Mouse (Mus musculus): Measurements from ENCODE around the gene Nsg1.
A peak's percentile ranks its signal among the peaks of the same experiment; 100 is the strongest.

Nsg1 gene

DNA sequence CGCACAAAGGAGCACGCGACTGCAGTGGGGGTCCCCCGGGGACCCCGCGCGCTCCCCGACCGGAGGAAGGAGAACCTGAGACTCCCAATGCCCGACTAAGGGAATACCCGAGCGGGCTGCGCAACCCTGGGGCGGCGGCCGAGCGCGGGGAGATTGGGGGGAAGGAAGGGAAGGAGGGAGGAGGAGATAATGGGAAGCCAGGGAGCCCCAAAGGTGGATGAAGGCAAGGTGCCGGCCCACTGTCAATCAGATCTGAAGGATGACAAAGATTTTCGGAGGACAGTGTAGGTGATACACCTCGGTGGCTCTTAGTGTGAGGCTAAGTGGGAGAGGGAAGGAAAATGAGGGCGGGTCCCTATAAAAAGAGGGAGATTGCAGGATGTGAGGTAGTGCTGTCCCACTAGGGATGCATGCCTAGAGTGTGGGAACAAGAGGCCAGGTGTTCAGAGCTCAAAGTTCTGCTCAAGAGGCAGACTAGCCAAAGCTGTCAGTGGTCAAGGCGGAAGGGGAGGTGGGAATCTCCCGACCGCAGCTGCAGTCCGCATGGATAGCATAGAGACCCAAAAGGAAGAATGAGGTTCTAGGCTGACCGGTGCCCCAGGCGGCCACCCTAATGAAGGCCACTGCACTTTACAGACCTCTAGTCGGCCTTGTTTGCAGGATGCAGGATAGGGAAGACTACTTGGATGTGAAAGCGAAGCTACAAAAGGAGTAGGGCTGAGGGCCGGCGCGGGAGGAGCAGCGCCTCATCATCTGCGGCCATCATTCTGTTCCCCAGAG is at the start of gene Nsg1:
Gene Nsg1 (minus strand): TSS at position 274 of the 780 bp plus-strand sequence.
- DNase-seq, result no peak

DNA sequence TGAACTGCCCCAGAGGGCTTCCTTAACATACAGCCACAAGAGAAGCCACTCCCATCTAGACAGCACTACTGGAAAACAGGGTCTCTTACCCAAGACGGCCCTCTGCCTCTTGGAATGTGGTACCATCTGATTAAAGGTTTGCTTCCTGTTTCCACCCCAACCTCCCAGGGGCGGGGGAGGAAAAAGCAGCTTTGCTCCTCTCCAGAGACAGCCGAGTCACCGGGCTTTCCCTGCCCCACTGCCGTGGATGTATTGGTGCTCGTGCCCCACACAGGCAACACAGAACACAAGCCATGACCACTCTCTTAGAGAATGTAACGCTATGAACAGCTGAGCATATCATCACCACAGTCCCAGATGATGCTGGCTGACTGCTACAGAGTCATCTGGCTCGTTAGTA is 49.3 kb upstream of the Nsg1 start:
- DNase-seq, result no peak

DNA sequence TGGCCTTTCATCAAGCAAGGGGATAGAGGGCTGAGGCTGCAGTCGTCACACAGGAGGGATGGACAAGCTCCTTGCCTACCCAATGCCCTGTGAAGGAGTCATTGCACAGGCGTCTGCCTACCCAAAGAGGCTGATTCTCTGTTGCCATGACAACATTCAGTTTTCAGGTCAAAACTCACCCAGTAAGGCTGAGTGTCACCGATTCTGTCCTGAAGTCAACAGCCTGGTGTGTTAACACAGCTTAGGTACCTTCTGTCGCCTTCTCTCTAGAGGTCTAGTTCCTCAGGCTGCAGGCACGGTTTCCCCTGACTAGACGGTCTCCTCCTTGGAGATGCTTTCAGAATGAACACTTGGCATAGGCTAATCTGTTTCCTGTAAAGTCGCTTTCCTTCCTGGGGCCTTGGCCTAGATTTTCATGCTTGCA is 45.6 kb upstream of the Nsg1 start:
- no peak for DNase-seq

DNA sequence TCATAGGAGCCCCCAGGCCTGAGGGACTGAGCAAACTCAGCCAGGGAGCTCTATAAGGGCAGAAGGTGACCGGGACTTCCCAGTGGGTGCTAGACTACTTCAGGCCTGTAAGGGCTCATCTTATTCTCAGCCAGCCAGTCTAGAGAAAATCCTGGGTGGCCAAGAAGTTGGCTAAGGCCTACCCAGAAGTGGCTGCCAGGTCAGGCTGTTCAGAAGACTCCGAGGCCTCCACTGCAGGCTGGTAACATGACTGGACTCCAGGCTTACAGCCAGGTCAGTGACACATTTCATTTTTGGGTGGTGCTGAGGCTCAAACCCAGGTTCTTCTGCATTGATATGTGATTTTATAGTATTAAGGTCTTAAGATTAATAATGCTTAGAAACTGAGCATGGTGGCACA is 40.0 kb upstream of the Nsg1 start:
- DNase-seq, result no peak

GRCm38 (mm10) chr5:38197482-38197823 is 37.7 kb upstream of the Nsg1 start:
- peak; percentile 86 for DNase-seq

DNA sequence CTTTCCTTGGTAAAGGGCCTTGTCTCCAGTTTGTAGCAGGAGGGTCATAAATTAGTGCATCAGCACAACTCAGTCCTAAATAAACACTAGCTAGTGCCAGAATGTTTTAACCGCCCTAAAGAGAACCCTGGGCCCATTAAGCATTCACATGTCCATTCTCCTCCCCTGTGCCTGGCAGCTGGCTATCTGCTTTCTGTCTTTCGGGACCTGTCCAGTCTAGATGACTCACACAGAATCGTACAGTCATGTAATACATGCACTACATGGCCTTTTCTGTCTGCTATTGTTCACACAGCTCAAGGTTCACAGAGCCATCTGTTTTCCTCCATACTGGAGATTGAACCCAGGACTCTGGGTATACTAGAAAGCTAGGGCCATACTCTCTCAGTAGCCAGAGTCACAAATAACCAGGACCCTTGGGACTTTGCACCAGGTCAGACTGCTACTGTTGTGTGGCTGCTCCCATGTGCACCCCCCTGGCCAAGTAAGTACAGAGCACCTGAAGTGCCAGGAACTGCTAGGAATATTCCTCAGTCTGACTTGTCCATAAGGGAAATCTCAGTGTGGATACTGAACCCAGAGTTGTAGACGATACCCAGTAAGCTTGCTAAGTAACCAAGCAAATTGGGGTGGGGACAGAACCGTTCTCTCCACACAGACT is 37.2 kb upstream of the Nsg1 start:
- no peak for DNase-seq

GRCm38 (mm10) chr5:38195941-38196340 is 36.2 kb upstream of the Nsg1 start:
- no peak for DNase-seq

- DNase-seq, result no peak
Observed at GRCm38 (mm10) chr5:38194946-38195345, 35.2 kb upstream of the Nsg1 start.

- DNase-seq, result no peak
Observed at GRCm38 (mm10) chr5:38190907-38191306, 31.2 kb upstream of the Nsg1 start.

DNA sequence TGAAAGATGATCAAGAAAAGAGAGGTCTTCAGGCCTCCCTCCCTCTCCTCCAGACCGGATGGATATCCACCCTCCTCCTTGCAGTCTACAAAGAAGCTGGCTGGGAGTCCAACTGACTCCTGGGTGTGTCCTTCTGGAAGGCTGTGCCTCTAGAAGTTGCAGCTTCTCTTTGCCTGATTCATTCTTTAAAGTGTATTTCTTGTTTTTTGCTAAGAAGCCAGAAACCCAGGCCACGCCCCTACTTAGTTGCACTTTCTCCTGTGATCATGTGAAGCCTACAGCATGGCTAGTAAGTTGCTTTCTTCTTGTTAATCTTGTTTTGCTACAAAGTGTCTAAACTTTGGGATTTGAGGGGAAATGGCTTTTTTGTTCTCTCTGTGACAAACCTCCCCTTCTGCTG is 27.3 kb upstream of the Nsg1 start:
- no peak for DNase-seq

- no peak for DNase-seq
Observed at GRCm38 (mm10) chr5:38184688-38185285, 25.1 kb upstream of the Nsg1 start.

GRCm38 (mm10) chr5:38174256-38174912 is 14.7 kb upstream of the Nsg1 start:
- no peak for DNase-seq

DNA sequence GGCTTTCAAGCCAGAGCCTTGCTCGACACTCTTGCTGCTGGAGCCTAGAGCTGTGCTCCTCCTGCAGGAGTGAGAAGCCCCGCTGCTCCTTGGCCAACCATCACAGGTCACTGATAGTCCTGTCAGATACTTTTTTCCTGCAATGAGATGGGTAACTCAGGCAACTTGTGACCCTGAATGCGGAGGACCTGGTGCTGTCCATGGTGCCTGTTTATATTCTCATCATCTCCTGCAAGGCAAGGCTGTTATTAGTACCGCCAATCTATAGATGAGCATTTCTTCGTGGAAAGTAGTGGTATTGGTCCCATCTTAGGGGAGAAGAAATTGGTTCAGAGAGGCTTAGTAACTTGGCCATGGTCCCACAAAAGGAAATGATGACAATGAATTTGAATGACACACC is 14.1 kb upstream of the Nsg1 start:
- no peak for DNase-seq

DNA sequence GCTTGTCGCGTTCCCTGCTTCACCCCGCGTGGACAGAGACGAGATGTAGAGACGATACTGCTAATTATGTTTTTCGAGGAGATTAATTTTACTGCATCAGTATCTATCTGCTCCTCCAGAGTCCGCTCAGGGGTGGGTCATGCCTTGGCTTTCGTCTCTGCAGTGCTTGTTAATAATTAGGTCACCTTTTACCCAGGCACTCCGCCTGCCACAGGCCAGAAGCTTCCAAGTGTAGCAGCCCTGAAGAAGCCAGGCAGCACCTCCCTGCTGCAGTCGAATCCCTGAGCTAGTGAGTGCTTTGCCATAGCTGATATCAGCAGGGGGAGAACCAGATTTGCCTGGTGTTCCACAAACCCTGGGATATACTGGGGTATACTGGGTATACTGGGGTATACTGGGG is 8.8 kb upstream of the Nsg1 start:
- DNase-seq, result no peak

DNA sequence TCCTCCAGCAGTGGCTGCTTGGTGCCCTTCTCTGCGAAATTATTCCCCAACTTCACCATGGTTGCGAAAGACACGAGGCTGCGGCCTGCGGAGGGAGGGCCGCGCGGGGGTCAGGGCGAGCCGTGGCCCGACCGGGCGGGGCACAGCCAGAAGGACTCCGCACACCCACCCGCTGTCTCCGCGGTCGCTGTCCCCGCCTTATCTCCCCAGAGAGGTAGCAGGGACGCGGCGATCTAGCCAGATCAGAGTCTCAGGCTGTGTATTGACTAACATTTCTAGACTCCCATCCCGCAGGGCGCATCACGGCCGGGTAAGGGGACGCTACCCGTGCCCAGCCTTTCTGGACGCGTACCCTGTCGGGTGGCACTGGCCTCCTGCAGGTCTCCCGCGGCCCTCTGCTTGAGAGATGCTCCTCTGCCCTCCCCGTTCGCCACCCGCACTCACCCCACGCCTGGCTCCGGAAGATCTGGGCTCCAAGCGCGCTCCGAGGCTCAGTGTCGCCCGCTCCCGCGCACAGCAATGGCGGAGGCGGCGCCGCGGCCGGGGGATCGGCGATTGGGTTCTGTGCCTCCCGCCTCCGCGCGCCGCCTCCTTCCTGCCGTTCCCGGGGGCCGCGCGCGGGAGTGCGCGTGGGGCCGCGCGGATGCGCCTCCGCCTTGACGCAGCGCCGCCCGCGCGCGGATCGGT is 617 bp downstream of the Nsg1 start:
- peak; percentile 76 for DNase-seq

DNA sequence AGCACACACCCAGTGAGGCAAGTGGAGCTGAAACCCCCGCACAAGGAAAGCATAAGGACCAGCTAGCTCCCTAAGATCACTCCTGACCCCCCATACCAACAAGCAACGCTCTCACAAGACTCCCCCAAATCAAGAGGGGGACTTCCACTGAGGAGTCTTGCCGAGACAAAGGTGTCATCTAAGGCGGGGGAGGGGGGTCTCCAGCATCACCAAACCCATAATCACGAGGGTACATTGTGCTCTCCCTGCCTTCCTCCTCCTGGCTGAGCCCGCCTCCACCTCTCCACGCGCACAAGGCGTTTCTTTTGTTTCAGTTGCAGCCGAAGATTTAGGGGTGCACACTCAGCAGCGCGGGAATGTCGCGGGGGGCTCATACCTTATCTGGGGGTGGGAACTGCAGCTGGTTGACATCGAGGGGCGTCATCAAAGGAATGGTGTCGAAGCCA is 1.2 kb downstream of the Nsg1 start:
- peak; percentile 8 for DNase-seq

DNA sequence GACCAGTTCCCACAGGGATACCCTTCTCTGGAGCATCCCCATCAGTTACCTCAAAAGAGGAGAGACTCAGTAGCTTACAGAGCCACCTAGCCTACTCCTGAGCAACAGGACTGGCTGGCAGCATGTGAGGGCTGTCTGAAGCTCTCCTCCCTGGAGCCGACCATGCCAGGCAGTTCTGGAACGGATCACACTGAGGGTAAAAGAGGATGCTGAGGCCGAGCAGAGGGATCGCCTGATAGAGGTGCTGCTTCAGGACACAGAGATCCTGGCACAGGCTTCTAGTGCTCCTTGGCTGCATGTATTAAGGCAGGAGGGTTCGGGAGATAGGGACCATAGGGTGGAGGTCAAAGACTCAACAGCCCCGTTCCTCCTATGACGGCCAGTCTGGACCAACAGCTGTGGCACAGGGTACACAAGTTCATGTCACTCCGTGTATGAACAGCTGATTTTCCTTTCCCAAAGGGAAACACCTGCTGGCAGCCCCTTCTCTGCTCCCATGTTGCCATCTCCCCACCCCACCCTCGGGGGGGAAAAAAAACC is 2.2 kb downstream of the Nsg1 start:
- no peak for DNase-seq

DNA sequence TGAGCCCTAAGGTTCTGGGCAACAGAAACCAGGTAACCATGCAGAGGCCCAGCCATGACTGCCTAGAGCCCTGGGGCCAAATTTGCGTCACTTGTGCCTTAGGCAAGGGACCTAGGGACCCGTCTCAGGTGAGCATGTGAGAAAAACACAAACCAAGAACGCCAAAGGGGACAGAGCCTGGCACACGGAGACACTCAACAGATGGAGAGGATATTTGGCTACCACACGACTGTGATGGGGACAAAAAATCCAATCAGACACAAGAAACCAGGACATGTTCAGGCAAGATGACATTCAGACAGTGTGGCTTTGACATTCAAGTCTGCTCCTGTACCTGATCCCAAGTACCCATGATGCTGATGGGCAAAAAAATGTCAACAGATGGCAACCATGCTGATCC is 6.1 kb downstream of the Nsg1 start:
- DNase-seq, result no peak

DNA sequence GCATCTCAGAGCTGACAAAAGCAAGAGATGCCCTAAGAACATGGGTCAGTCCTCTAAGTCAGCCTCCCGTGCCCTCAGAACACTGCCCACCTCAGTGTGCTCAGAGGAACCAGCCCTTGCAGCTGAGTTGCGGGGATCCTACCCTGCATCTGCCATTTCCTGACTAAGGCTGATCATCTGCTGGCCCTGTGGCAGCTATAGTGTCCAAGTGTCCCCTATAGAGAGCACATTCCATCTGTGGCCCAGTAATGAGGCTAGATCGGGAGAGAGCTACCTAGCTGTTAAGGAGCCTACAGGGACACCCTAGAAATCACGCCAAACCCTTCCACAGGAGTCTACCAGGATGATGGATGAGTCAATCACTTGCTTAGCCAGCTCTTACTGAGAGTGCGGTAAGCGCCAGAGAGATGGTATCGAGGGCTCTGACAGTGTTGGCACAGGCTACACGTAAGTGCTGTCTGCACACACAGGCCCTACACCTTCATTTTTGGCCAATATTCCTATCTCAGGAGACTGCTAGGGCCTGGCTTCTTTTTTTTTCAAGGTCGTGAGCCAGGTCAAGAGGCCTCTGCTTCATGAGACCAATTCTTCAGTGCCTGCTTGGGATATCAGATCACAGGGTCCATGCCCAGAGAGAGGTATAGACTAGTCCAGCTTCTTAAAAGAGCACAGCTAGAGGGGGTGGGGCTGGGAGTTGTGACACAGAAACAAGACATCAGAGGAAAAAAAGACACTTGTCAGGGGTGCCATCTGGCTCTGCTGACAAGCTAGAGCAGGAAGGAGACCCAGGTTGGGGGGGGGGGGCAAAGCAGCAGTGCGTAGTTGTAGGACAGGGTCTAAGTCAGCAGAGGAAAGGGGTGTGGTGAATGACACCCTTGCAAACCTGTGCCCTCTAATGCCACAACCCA is 7.3 kb downstream of the Nsg1 start:
- DNase-seq, result no peak

GRCm38 (mm10) chr5:38151264-38151663 is 8.4 kb downstream of the Nsg1 start:
- DNase-seq, result no peak

DNA sequence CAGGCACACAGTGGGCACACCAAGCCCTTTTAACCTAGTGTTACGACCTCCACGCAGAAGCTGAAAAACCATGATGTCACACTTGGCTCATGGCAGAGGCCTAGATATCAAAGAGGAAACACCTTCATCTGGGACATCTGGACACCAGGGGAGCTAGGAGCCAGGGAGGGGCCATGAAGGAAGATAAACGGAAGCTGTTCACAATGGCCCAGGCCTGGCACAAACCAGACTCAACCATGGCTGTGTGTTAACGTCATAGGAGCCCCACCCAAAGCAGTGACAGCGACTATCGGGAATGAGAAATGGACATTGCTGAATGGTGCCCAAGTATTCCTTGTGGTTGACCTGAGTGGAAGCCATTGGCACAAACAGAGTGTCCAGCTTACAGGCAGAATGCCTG is 13.2 kb downstream of the Nsg1 start:
- peak; percentile 81 for DNase-seq

DNA sequence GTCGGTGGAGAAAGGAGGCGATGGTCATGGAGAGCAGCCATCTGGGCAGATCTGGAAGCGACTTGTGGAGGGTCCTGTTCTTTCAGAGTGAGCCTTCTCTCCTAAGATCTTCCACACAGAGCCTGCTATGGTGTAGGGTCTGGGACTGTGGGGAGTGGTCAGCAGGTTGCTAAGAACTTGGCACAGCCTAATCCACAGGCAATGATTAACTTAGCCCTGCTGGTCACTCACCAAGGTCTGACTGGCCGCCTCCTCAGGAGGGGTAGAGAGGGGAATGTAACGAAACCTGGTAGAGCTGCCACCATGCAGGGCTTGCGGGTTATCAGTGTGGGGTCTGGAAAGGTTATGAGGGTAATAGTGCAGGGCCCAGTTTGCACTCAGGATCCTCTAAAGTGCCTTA is 18.8 kb downstream of the Nsg1 start:
- no peak for DNase-seq
